Mouse (Mus musculus) mature B cell (primary cell): ENCODE data around the gene Actrt3.
"Not testable (repeated sequence)": the region's sequence is repeated elsewhere in the genome, so short reads cannot be mapped to it uniquely, and the experiment has no call there.

Experiments
- in situ Hi-C: fragments of 300-500 bp; cut with MboI; formaldehyde crosslinking; loops from 2 replicates; pipeline ENCODE4 v1.14.3; 2019

Actrt3 gene

DNA sequence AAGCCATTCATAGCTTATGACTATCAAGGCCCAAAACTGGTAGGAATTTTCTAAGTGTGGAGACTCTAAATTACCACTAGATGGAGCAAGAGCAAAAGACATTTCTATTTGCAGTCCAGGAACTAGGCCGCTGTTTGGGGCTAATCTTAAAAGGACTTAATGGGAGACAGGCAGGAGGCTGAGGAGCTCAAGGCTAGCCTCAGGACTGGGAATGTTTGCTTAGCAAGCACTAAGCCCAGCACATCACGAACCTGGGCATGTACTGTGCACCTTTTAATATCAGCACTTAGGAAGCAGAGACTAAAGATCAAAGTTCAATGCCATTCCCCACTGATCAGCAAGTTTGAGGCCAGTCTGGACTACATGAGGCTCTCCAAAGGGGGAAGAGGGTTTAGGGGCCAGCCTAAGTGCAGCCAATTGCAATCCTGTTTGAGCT is 7.3 kb downstream of the Actrt3 start:
- in situ Hi-C loops, result loop anchor here (10.0 kb wide), 2 partner anchors 202 to 382 kb away; partner anchors contain the start of gene Sec62

DNA sequence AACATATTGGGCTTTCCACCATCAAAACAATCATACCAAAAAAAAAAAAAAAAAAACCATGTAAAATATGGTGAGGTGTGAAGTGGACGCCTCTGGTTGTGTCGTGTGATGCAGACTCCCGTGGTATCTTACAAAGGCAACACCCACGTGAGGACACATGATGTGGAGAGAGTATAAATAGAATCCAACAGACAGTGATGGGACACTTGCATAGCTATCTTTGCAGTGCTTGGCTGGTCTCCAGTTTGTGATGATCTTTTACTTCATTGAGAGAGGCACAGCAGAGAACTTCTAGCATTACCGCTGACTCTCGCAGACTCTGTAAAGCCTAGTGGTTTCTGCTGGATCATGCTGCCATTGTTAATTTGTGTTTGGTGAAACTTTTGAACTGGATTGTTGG is 10.9 kb downstream of the Actrt3 start:
- in situ Hi-C loops, result no loop called here

DNA sequence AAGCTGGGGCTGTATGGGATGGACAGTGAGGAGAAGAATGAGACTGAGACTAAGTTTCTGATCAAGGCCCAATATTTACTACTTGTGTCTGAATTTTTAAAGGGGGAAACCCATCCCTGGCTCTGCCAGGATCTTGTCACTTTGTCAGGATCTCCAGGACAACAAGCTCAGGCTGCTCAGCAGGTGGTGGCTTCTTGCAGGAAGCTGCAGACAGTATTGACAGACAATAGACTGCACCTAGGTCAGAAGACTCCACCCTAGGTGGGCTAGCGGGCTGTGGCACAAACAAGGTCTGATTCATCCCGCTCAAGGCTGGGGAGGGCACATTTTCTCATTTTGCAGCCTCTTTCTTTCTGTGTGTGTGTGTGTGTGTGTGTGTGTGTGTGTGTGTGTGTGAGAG is 26.2 kb downstream of the Actrt3 start:
- in situ Hi-C loops, result no loop called here

DNA sequence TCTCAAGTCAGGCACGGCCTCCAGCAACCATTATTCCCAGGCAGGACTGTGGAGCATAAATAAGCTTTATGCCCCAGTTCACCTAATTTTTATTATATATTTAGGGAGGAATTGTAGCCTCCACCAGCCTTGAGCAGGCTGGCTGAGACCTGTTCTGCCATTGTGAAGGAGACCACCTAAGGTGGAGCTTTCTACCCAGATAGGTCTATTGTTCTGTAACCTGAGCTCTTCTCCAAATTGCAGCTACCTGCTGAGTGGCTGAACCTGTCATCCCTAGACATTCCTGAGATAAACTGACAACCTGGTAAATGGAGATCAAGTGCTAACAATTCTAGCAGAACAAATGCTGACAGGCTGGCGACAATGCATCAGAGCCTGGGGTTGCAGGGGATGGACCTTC is 33.4 kb downstream of the Actrt3 start:
- in situ Hi-C loops, result not testable (repeated sequence)

DNA sequence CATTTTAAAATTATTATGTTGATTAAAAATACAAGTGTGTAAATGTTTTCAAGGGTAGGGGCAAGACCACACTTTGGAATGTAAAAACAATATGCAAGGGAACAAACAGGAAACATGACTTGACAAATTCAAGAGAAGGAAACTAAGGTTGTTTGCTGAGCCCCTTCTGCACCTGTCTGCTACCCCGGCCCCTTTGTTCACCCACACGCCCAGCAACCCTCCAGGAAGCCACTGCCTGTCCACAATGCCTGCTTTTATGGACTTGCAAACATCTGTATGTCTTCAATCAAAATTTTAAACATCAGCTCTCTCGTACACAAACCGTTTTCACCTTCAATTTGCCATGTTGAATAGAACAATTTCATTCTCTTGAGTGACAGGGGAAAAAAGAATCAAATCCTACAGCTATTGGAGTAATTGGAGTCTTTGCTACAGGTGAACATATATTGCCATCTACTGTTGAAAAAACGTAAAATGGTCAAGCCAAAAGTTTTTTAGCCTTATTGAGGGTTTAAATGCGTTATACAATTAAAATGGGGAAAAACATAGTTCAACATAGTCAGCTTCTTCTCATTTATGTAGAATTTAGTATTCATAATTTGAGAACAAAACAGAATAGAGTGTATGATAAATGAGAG is 38.9 kb downstream of the Actrt3 start:
- in situ Hi-C loops, result no loop called here

DNA sequence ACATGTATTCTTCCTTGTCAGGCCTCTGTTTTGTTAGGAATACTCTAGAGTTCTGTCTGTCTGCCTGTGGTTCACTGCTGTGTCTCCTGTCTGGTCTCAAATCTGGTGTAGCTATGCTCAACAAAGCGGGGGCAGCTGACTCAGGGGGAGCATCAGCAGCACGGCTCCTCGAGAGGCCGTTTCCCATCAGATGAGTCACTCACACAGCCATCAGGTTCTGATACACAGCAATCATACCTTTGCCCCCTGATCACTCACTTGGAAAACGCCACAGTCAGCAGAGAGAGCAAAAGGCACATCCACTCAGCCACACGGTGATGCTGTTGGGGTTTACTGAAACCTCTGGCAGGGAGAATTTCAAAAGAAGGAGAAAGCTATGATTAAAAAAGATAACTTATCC is 46.0 kb downstream of the Actrt3 start:
- in situ Hi-C loops, result no loop called here

DNA sequence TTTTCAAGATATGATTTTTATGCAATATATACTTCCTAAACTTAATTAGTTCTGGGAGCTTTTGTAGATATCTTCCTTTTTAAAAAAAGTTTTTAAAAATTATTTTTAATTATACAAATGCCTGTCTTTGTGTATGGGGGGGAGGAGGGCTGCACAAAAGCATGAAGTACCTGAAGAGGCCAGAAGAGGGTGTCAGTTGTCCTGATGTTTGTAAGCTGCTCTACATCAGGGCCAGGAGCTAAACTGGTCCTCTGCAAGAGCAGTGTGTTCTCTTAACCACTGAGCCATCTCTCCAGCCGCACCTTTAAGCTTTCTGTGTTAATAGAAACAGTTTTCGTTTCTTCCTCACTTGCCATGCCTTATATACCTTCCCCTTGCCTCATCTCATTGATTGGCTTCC is 49.5 kb downstream of the Actrt3 start:
- in situ Hi-C loops, result no loop called here

DNA sequence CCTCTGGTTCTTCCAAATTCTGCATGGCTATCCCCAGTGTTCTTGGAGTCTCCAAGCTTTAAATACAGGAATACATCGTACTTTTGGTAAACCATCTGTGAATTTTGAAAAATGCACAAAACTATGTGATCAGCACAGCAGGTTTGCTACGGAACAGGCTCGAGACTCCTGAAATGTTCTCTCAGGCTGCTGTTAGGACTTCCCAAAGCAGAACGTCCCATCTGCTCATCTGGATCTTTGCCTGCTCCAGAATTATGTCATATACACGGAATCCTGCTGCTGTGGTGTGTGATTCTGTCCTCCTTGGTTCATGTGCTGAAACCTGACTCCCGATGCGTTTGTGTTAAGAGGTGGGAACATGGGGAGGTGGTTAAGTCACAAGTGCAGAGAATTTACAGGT is 50.8 kb downstream of the Actrt3 start:
- in situ Hi-C loops, result no loop called here

DNA sequence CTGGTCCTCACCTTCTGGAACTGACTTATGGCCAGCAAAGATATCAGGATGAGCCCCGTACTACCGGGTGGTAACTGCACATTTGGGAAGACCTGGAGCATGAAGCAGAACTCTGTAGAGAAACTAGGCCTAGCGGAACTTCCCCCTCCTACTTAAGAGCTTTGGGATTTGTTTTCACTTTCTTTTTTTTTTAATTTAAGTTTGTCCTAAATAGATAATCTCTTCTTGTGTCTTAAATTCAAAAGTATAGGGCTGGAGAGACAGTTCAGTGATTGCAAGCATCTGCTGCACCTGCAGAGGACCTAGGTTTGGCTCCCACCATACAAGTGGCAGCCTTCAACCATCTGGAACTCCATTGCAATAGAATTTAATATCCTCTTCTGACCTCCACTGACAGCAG is 51.8 kb downstream of the Actrt3 start, which contains the start of gene Mecom:
Gene Mecom, minus strand, starts transcription at position 101 of the 400 bp plus-strand sequence.
- in situ Hi-C loops, result no loop called here
